Mouse (Mus musculus): ENCODE measurements around the gene Prss34. TPM values are rescaled to one million over a fixed set of nuclear protein-coding genes. Genes with fewer than 3 reads are reported as not detected.

Prss34 gene
- total RNA-seq (2015) = 18.7 and 31.2 TPM in 2 replicates
- total RNA-seq (2017) = 4.5 and 23.9 TPM in 2 replicates

GRCm38 (mm10) chr17:25298094-25298493 lies at the start of gene Prss34:
Gene Prss34, plus strand, starts transcription at chr17:25298394.
- ATAC-seq (replicated peaks; ENCODE audit: poor library complexity) = no peak

- no peak for ATAC-seq (replicated peaks; ENCODE audit: poor library complexity)
Observed at GRCm38 (mm10) chr17:25250181-25250835, 47.9 kb upstream of the Prss34 start.

GRCm38 (mm10) chr17:25252643-25253042 lies 45.6 kb upstream of the Prss34 start:
- ATAC-seq (replicated peaks; ENCODE audit: poor library complexity) = no peak

- ATAC-seq (replicated peaks; ENCODE audit: poor library complexity) = no peak
Observed at GRCm38 (mm10) chr17:25253760-25254159, 44.4 kb upstream of the Prss34 start.

- no peak for ATAC-seq (replicated peaks; ENCODE audit: poor library complexity)
Observed at GRCm38 (mm10) chr17:25255110-25255509, 43.1 kb upstream of the Prss34 start.

- no peak for ATAC-seq (replicated peaks; ENCODE audit: poor library complexity)
Observed at GRCm38 (mm10) chr17:25256140-25256754, 41.9 kb upstream of the Prss34 start, which contains the start of gene Baiap3. Gene Baiap3, minus strand, starts transcription at chr17:25256364.

- ATAC-seq (replicated peaks; ENCODE audit: poor library complexity) = no peak
Observed at GRCm38 (mm10) chr17:25257804-25258261, 40.4 kb upstream of the Prss34 start.

GRCm38 (mm10) chr17:25264453-25264852 lies 33.7 kb upstream of the Prss34 start:
- no peak; the same call in 1 of the 2 replicates for ATAC-seq (replicated peaks; ENCODE audit: poor library complexity)

- no peak for ATAC-seq (replicated peaks; ENCODE audit: poor library complexity)
Observed at GRCm38 (mm10) chr17:25270795-25271335, 27.3 kb upstream of the Prss34 start.

GRCm38 (mm10) chr17:25272326-25272725 lies 25.9 kb upstream of the Prss34 start:
- peak; percentile 15; the same call in 1 of the 2 replicates for ATAC-seq (replicated peaks; ENCODE audit: poor library complexity)

GRCm38 (mm10) chr17:25272951-25273705 lies 25.1 kb upstream of the Prss34 start:
- peak; percentile 64 for ATAC-seq (replicated peaks; ENCODE audit: poor library complexity)

GRCm38 (mm10) chr17:25273706-25274501 lies 24.3 kb upstream of the Prss34 start:
- peak; percentile 84 for ATAC-seq (replicated peaks; ENCODE audit: poor library complexity)

- no peak for ATAC-seq (replicated peaks; ENCODE audit: poor library complexity)
Observed at GRCm38 (mm10) chr17:25274571-25275346, 23.4 kb upstream of the Prss34 start, which contains the start of gene Ube2i. Gene Ube2i, minus strand, starts transcription at chr17:25274622.

GRCm38 (mm10) chr17:25275833-25276232 lies 22.4 kb upstream of the Prss34 start:
- ATAC-seq (replicated peaks; ENCODE audit: poor library complexity) = no peak

- ATAC-seq (replicated peaks; ENCODE audit: poor library complexity) = peak; percentile 96
Observed at GRCm38 (mm10) chr17:25282133-25282532, 16.1 kb upstream of the Prss34 start.

- ATAC-seq (replicated peaks; ENCODE audit: poor library complexity) = peak; percentile 91
Observed at GRCm38 (mm10) chr17:25285033-25285432, 13.2 kb upstream of the Prss34 start.

GRCm38 (mm10) chr17:25288842-25289241 lies 9.4 kb upstream of the Prss34 start:
- ATAC-seq (replicated peaks; ENCODE audit: poor library complexity) = peak; percentile 90

GRCm38 (mm10) chr17:25290411-25290810 lies 7.8 kb upstream of the Prss34 start:
- ATAC-seq (replicated peaks; ENCODE audit: poor library complexity) = no peak

GRCm38 (mm10) chr17:25293495-25293894 lies 4.7 kb upstream of the Prss34 start:
- ATAC-seq (replicated peaks; ENCODE audit: poor library complexity) = no peak

- ATAC-seq (replicated peaks; ENCODE audit: poor library complexity) = no peak
Observed at GRCm38 (mm10) chr17:25294111-25294510, 4.1 kb upstream of the Prss34 start.

Data from megakaryocyte progenitor cell, adult 5-6 weeks (primary cell).